Mouse (Mus musculus) liver, postnatal 0 days (tissue): ENCODE results near the gene Zg16.

Experiments used
- CTCF ChIP-seq: sonication (generic); IDR thresholded peaks from 2 replicates; pipeline ENCODE4 v1.5.1; 2016; ENCODE audit warnings: antibody characterized with exemption, low read depth
- EP300 ChIP-seq: IDR thresholded peaks from 2 replicates; pipeline ENCODE4 v1.6.1; 2016; ENCODE audit warnings: antibody characterized with exemption, low read depth, mild to moderate bottlenecking

- no peak for TF ChIP-seq CTCF
- TF ChIP-seq EP300 = no peak
These were observed 68.5 kb downstream of the Zg16 start for GRCm38 (mm10) chr7:127018416-127019305.
